Mouse (Mus musculus) forebrain, embryonic 13.5 days (tissue): ENCODE data around the gene Galns. TPM values are rescaled to one million over a fixed set of nuclear protein-coding genes. Genes with fewer than 3 reads are reported as not detected.

ENCODE experiments used
- ATAC-seq: fragments of 200-750 bp; cut with Nextera tagmentation; 2 replicates; pipeline ENCODE4 v1.8.0; 2017
- H3K27ac ChIP-seq: fragments of 300-500 bp; sonication (generic); 2 replicates; pipeline ENCODE4 v1.5.1; 2015; ENCODE audit warnings: inconsistent platforms, mild to moderate bottlenecking, moderate library complexity
- H3K27me3 ChIP-seq: fragments of 300-500 bp; sonication (generic); 2 replicates; pipeline ENCODE4 v1.6.1; 2015; ENCODE audit warnings: mild to moderate bottlenecking, inconsistent platforms
- H3K36me3 ChIP-seq: fragments of 300-500 bp; sonication (generic); 2 replicates; pipeline ENCODE4 v1.6.1; 2015; ENCODE audit warnings: mild to moderate bottlenecking, inconsistent platforms; ENCODE audit not compliant: poor library complexity, severe bottlenecking
- H3K4me1 ChIP-seq: fragments of 300-500 bp; sonication (generic); 2 replicates; pipeline ENCODE4 v1.6.1; 2015; ENCODE audit warnings: inconsistent platforms
- H3K4me2 ChIP-seq: fragments of 300-500 bp; sonication (generic); 2 replicates; pipeline ENCODE4 v1.6.1; 2015; ENCODE audit warnings: inconsistent platforms, mild to moderate bottlenecking, moderate library complexity
- H3K4me3 ChIP-seq: fragments of 300-500 bp; sonication (generic); 2 replicates; pipeline ENCODE4 v1.5.1; 2015; ENCODE audit warnings: mild to moderate bottlenecking, inconsistent platforms
- H3K9ac ChIP-seq: fragments of 300-500 bp; sonication (generic); 2 replicates; pipeline ENCODE4 v1.6.1; 2015; ENCODE audit warnings: mild to moderate bottlenecking, inconsistent platforms
- H3K9me3 ChIP-seq: fragments of 300-500 bp; sonication (generic); replicated peaks from 2 replicates; pipeline ENCODE4 v1.6.1; 2016; ENCODE audit warnings: inconsistent platforms
- WGBS: fragments of 180-500 bp; shearing (Covaris S2); methylation state at CpG from one replicate; pipeline ENCODE4 v1.1.7; 2015; 5-methylcytosine and 5-hydroxymethylcytosine counted together
- polyA plus RNA-seq: library from polyadenylated mRNA; unstranded; fragments of >200 nt; fragmentation: Nextera tagmentation; extraction: Ambion mirVana; gene quantifications from 2 replicates; pipeline ENCODE4 v1.2.1, GENCODE M21; 2015

Gene Galns
- polyA plus RNA-seq, 1 experiment from 2014 or later, result 3.0 TPM

GRCm38 (mm10) chr8:122557248-122558038, 53.8 kb downstream of the Galns start:
- no peak overlapping the region for H3K27ac ChIP-seq
- no peaks in the 10 kb centered on the region for H3K9me3 ChIP-seq
- H3K4me3 ChIP-seq, result no peak overlapping the region
- H3K4me2 ChIP-seq, result no peak overlapping the region
- no peaks in the 10 kb centered on the region for H3K4me1 ChIP-seq
- H3K9ac ChIP-seq, result no peak overlapping the region
- H3K27me3 ChIP-seq, result no peaks in the 10 kb centered on the region
- 50% methylated on average over 10 of the region's 10 CpGs for WGBS
- no peak for ATAC-seq
- H3K36me3 ChIP-seq, result no peaks in the 10 kb centered on the region

GRCm38 (mm10) chr8:122556030-122557009, 54.9 kb downstream of the Galns start:
- 63% methylated on average over 12 of the region's 12 CpGs for WGBS
- Histone ChIP-seq H3K4me3 (no peak overlapping the region), H3K27ac (no peak overlapping the region), H3K4me1 (peaks cover 5% of the 10 kb centered on the region), H3K36me3 (no peaks in the 10 kb centered on the region), H3K27me3 (peaks cover 9% of the 10 kb centered on the region), H3K9ac (no peak overlapping the region), H3K9me3 (no peaks in the 10 kb centered on the region), H3K4me2 (no peak overlapping the region)
- no peak for ATAC-seq

- no peak overlapping the region for H3K9ac ChIP-seq
- peaks cover 18% of the 10 kb centered on the region for H3K4me1 ChIP-seq
- H3K27ac ChIP-seq, result no peak overlapping the region
- H3K4me2 ChIP-seq, result no peak overlapping the region
- peaks cover 25% of the 10 kb centered on the region for H3K27me3 ChIP-seq
- 79% methylated on average over 6 of the region's 6 CpGs for WGBS
- H3K9me3 ChIP-seq, result no peaks in the 10 kb centered on the region
- no peak overlapping the region for H3K4me3 ChIP-seq
- ATAC-seq, result no peak
- no peaks in the 10 kb centered on the region for H3K36me3 ChIP-seq
Measured at GRCm38 (mm10) chr8:122554786-122555185, 56.5 kb downstream of the Galns start.

- ATAC-seq, result peak; percentile 54
- H3K9me3 ChIP-seq, result no peaks in the 10 kb centered on the region
Measured at GRCm38 (mm10) chr8:122551265-122552051, 59.8 kb downstream of the Galns start, which contains the start of gene Piezo1. Piezo1 (minus strand) TSS chr8:122551329.

GRCm38 (mm10) chr8:122550995-122551264, 60.3 kb downstream of the Galns start:
- H3K27me3 ChIP-seq, result peaks cover 47% of the 10 kb centered on the region
- ATAC-seq, result no peak
- under 1% methylated on average over 38 of the region's 43 CpGs for WGBS

More at GRCm38 (mm10) chr8:122551265-122552051, 59.8 kb downstream of the Galns start, which contains the start of gene Piezo1:
- Histone ChIP-seq H3K27ac (no peak within 1 kb of the TSS), H3K9ac (peak within 1 kb of the TSS; percentile 64), H3K4me2 (peak within 1 kb of the TSS; percentile 83), H3K36me3 (no peaks in the 10 kb centered on the region), H3K4me3 (peak within 1 kb of the TSS; percentile 47), H3K4me1 (peaks cover 18% of the 10 kb centered on the region), H3K27me3 (peaks cover 47% of the 10 kb centered on the region)
- WGBS, result 12% methylated on average over 51 of the region's 56 CpGs

GRCm38 (mm10) chr8:122550234-122550994, 60.8 kb downstream of the Galns start:
- Histone ChIP-seq H3K9ac (peak overlapping the region; percentile 64), H3K27me3 (peaks cover 47% of the 10 kb centered on the region), H3K4me3 (peak overlapping the region; percentile 47), H3K4me1 (peaks cover 18% of the 10 kb centered on the region), H3K27ac (no peak overlapping the region), H3K4me2 (peak overlapping the region; percentile 83), H3K36me3 (no peaks in the 10 kb centered on the region), H3K9me3 (no peaks in the 10 kb centered on the region)
- ATAC-seq, result peak; percentile 65; the same call in 1 of the 2 replicates
- WGBS, result 5% methylated on average over 39 of the region's 52 CpGs

More at GRCm38 (mm10) chr8:122550995-122551264, 60.3 kb downstream of the Galns start:
- no peaks in the 10 kb centered on the region for H3K9me3 ChIP-seq
- H3K9ac ChIP-seq, result peak overlapping the region; percentile 64
- no peaks in the 10 kb centered on the region for H3K36me3 ChIP-seq
- H3K4me3 ChIP-seq, result peak overlapping the region; percentile 47
- peak overlapping the region; percentile 83 for H3K4me2 ChIP-seq
- no peak overlapping the region for H3K27ac ChIP-seq
- H3K4me1 ChIP-seq, result peaks cover 18% of the 10 kb centered on the region

GRCm38 (mm10) chr8:122548891-122549439, 62.3 kb downstream of the Galns start:
- no peaks in the 10 kb centered on the region for H3K36me3 ChIP-seq
- H3K27ac ChIP-seq, result no peak overlapping the region
- peaks cover 47% of the 10 kb centered on the region for H3K27me3 ChIP-seq
- H3K4me3 ChIP-seq, result no peak overlapping the region
- peaks cover 18% of the 10 kb centered on the region for H3K4me1 ChIP-seq
- H3K9ac ChIP-seq, result no peak overlapping the region
- no peak for ATAC-seq
- no peak overlapping the region for H3K4me2 ChIP-seq
- WGBS, result 88% methylated on average over 3 of the region's 3 CpGs
- H3K9me3 ChIP-seq, result no peaks in the 10 kb centered on the region

- Histone ChIP-seq H3K27ac (no peak overlapping the region), H3K27me3 (peaks cover 47% of the 10 kb centered on the region), H3K4me1 (peaks cover 18% of the 10 kb centered on the region), H3K4me3 (no peak overlapping the region), H3K36me3 (no peaks in the 10 kb centered on the region), H3K9ac (no peak overlapping the region), H3K4me2 (no peak overlapping the region), H3K9me3 (no peaks in the 10 kb centered on the region)
- WGBS, result 80% methylated on average over 13 of the region's 13 CpGs
- no peak for ATAC-seq
Measured at GRCm38 (mm10) chr8:122548331-122548730, 62.9 kb downstream of the Galns start.

GRCm38 (mm10) chr8:122547815-122548214, 63.4 kb downstream of the Galns start:
- no peak overlapping the region for H3K4me3 ChIP-seq
- no peak for ATAC-seq
- no peak overlapping the region for H3K27ac ChIP-seq
- no peak overlapping the region for H3K4me2 ChIP-seq
- H3K4me1 ChIP-seq, result peaks cover 18% of the 10 kb centered on the region
- H3K36me3 ChIP-seq, result no peaks in the 10 kb centered on the region
- peaks cover 47% of the 10 kb centered on the region for H3K27me3 ChIP-seq
- no peak overlapping the region for H3K9ac ChIP-seq
- no peaks in the 10 kb centered on the region for H3K9me3 ChIP-seq
- 37% methylated on average over 5 of the region's 5 CpGs for WGBS

- no peak for ATAC-seq
- no peak overlapping the region; the same call in 1 of the 2 replicates for H3K9ac ChIP-seq
- H3K4me1 ChIP-seq, result peaks cover 18% of the 10 kb centered on the region
- H3K4me2 ChIP-seq, result 0 out of 2 replicates have a peak overlapping the region, but pooled peaks have one; percentile 2
- H3K9me3 ChIP-seq, result no peaks in the 10 kb centered on the region
- no peak overlapping the region for H3K27ac ChIP-seq
- 79% methylated on average over 24 of the region's 24 CpGs for WGBS
- no peaks in the 10 kb centered on the region for H3K36me3 ChIP-seq
- no peak overlapping the region for H3K4me3 ChIP-seq
- H3K27me3 ChIP-seq, result peaks cover 43% of the 10 kb centered on the region
Measured at GRCm38 (mm10) chr8:122546811-122547453, 64.3 kb downstream of the Galns start.
